Mouse (Mus musculus) kidney, embryonic 14.5 days (tissue): ENCODE results near the gene Rad51b. TPM values are rescaled to one million over a fixed set of nuclear protein-coding genes. Genes with fewer than 3 reads are reported as not detected.
A peak's percentile ranks its signal among the peaks of the same experiment; 100 is the strongest.

Experiments
- ATAC-seq: fragments of 200-750 bp; cut with Nextera tagmentation; 2 replicates; pipeline ENCODE4 v1.8.0; 2017; ENCODE audit warnings: moderate number of reproducible peaks, mild to moderate bottlenecking, moderate TSS enrichment, moderate library complexity; ENCODE audit not compliant: low FRiP score, low TSS enrichment
- H3K27ac ChIP-seq: fragments of 300-500 bp; sonication (generic); 2 replicates; pipeline ENCODE4 v1.5.1; 2014; ENCODE audit warnings: low read depth, mild to moderate bottlenecking, low read length, moderate library complexity, mixed read lengths
- H3K27me3 ChIP-seq: fragments of 300-500 bp; sonication (generic); 2 replicates; pipeline ENCODE4 v1.6.1; 2014; ENCODE audit warnings: mild to moderate bottlenecking, low read length; ENCODE audit not compliant: control insufficient read depth, insufficient read depth
- H3K36me3 ChIP-seq: fragments of 300-500 bp; sonication (generic); 2 replicates; pipeline ENCODE4 v1.6.1; 2014; ENCODE audit warnings: low read length, mixed read lengths; ENCODE audit not compliant: control insufficient read depth, insufficient read depth
- H3K4me1 ChIP-seq: fragments of 300-500 bp; sonication (generic); 2 replicates; pipeline ENCODE4 v1.6.1; 2014; ENCODE audit warnings: low read length, mixed read lengths; ENCODE audit not compliant: control insufficient read depth, insufficient read depth
- H3K4me2 ChIP-seq: fragments of 300-500 bp; sonication (generic); replicated peaks from 2 replicates; pipeline ENCODE4 v1.6.1; 2014; ENCODE audit warnings: low read depth, mild to moderate bottlenecking, low read length
- H3K4me3 ChIP-seq: fragments of 300-500 bp; sonication (generic); 2 replicates; pipeline ENCODE4 v1.5.1; 2014; ENCODE audit warnings: mild to moderate bottlenecking, low read length
- H3K9ac ChIP-seq: fragments of 300-500 bp; sonication (generic); 2 replicates; pipeline ENCODE4 v1.6.1; 2014; ENCODE audit warnings: low read depth, mild to moderate bottlenecking, low read length, moderate library complexity
- H3K9me3 ChIP-seq: fragments of 300-500 bp; sonication (generic); 2 replicates; pipeline ENCODE4 v1.6.1; 2016; ENCODE audit warnings: low read length; ENCODE audit not compliant: control insufficient read depth
- WGBS: fragments of 180-500 bp; shearing (Covaris S2); extraction: QIAGEN DNeasy Blood & Tissue Kit; methylation state at CpG from one replicate; pipeline ENCODE4 v1.1.7; 2014; 5-methylcytosine and 5-hydroxymethylcytosine counted together
- polyA plus RNA-seq: library from polyadenylated mRNA; unstranded; fragments of >200 nt; fragmentation: Nextera tagmentation; extraction: Ambion mirVana; gene quantifications from 2 replicates; pipeline ENCODE4 v1.2.1, GENCODE M21; 2014

Rad51b gene
- polyA plus RNA-seq, 1 experiment from 2014 or later: 7.2 TPM

GRCm38 (mm10) chr12:79613846-79614582, 316.9 kb downstream of the Rad51b start:
- ATAC-seq: no peak
- peaks cover 24% of the 10 kb centered on the region for H3K4me1 ChIP-seq

DNA sequence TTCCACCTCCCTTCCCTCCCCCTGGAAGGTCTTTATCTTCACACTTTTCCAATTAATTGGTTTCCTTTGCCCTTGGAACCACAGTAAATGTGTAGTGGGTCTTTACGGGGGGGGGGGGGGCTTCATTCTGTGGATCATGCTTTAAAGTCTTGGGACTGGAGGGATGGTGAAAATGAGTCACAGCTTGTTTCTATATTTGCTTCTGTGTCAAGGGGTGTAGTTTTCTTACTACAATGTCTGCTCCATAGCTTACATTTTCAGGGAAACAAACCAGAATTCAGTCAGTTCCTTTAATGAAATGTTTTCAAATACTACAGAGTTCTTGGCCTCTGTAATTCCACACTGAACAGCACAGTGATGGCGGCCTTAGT, 317.5 kb downstream of the Rad51b start:
- no peaks in the 10 kb centered on the region for H3K9me3 ChIP-seq
- H3K9ac ChIP-seq: no peak overlapping the region
- no peaks in the 10 kb centered on the region for H3K36me3 ChIP-seq
- H3K27me3 ChIP-seq: no peaks in the 10 kb centered on the region
- WGBS: 65% methylated on average over 2 of the region's 2 CpGs
- peaks cover 24% of the 10 kb centered on the region for H3K4me1 ChIP-seq
- H3K4me3 ChIP-seq: no peak overlapping the region
- H3K4me2 ChIP-seq: no peak overlapping the region
- ATAC-seq: no peak
- H3K27ac ChIP-seq: peak overlapping the region; percentile 25; the same call in 1 of the 2 replicates

More at GRCm38 (mm10) chr12:79613846-79614582, 316.9 kb downstream of the Rad51b start:
- H3K4me3 ChIP-seq: no peak overlapping the region
- H3K27me3 ChIP-seq: no peaks in the 10 kb centered on the region
- no peaks in the 10 kb centered on the region for H3K36me3 ChIP-seq
- peak overlapping the region; percentile 69; the same call in 1 of the 2 replicates for H3K27ac ChIP-seq
- WGBS: 66% methylated on average over 9 of the region's 9 CpGs
- no peaks in the 10 kb centered on the region for H3K9me3 ChIP-seq
- H3K9ac ChIP-seq: no peak overlapping the region
- no peak overlapping the region for H3K4me2 ChIP-seq

- Histone ChIP-seq H3K9ac (no peak overlapping the region), H3K4me2 (no peak overlapping the region), H3K27ac (peak overlapping the region; percentile 52), H3K4me3 (no peak overlapping the region), H3K27me3 (no peaks in the 10 kb centered on the region), H3K36me3 (no peaks in the 10 kb centered on the region), H3K4me1 (peaks cover 19% of the 10 kb centered on the region), H3K9me3 (no peaks in the 10 kb centered on the region)
- no peak for ATAC-seq
- 49% methylated on average over 5 of the region's 5 CpGs for WGBS
Measured at GRCm38 (mm10) chr12:79615717-79616316, 318.7 kb downstream of the Rad51b start.

DNA sequence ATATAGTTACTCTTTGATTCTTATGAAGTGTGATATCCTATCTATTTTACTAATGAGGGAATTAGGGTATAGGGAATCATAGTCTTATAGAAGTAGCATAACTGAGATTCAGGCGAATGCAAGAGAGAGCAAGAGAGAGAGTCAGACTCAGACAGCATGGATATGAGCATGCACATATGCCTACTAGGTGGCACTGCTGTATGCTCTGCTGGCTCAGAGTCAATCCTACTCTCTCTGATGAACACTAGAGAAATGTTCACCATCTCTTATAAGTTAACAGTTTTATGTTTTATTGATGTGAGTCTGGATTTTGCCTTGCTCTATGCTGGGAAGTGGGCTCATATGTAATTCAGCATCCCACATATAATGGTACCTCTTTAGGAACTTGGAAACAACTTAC, 321.9 kb downstream of the Rad51b start:
- Histone ChIP-seq H3K36me3 (no peaks in the 10 kb centered on the region), H3K27ac (no peak overlapping the region), H3K9ac (no peak overlapping the region), H3K4me1 (peaks cover 13% of the 10 kb centered on the region), H3K9me3 (no peaks in the 10 kb centered on the region), H3K4me2 (no peak overlapping the region), H3K27me3 (no peaks in the 10 kb centered on the region), H3K4me3 (no peak overlapping the region)
- ATAC-seq: no peak
- WGBS: 94% methylated on average over 1 of the region's 1 CpGs

GRCm38 (mm10) chr12:79620693-79621092, 323.6 kb downstream of the Rad51b start:
- no peak for ATAC-seq
- H3K4me2 ChIP-seq: no peak overlapping the region
- 58% methylated on average over 5 of the region's 5 CpGs for WGBS
- no peak overlapping the region for H3K4me3 ChIP-seq
- H3K27ac ChIP-seq: no peak overlapping the region
- H3K27me3 ChIP-seq: no peaks in the 10 kb centered on the region
- H3K9ac ChIP-seq: no peak overlapping the region
- H3K36me3 ChIP-seq: no peaks in the 10 kb centered on the region
- no peaks in the 10 kb centered on the region for H3K9me3 ChIP-seq
- peaks cover 8% of the 10 kb centered on the region for H3K4me1 ChIP-seq

- Histone ChIP-seq H3K36me3 (no peaks in the 10 kb centered on the region), H3K4me3 (no peak overlapping the region), H3K27ac (no peak overlapping the region), H3K27me3 (no peaks in the 10 kb centered on the region), H3K9ac (no peak overlapping the region), H3K9me3 (no peaks in the 10 kb centered on the region), H3K4me2 (no peak overlapping the region), H3K4me1 (peaks cover 5% of the 10 kb centered on the region)
- WGBS: 86% methylated on average over 1 of the region's 1 CpGs
- no peak for ATAC-seq
Measured at GRCm38 (mm10) chr12:79623308-79623707, 326.2 kb downstream of the Rad51b start.

DNA sequence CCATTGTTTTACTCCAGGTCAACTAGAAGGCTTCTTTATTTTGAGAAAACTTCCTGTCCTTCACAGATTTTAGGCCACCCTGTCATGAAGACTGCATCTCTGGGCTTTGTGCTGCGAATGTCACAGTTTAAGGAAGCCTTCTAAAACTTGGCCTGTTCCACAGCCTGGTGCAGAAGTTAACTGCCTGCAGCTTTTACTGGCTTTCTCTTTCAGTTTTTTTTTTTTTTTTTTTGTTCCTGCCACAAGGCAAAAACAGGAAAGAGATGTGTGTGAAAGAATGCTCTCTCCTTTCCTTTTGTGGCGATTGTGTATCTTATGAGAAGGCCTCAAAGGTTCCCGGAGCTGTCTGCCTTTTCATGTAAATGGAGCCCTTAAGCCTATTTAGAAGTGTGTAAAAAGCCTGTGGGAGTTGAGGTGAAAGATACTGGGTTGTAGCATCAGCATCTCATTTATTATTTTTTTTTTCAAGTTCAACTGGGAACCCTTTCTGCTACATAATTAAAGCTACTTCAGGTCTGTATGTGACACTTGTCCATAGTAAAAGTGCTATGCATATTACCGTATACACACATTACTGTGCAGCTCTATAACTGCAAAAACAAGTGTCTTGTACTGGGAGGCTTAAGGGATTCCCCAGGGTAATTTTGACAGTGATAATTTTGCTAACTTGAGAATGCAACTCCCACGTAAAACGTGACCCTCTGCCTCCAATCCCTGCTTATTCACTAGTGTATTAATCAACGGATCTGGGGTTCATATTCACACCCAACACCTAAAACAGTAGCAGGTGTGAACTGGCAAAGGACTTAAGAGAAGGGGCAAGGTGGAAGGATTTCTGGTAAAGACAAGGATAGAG, 328.8 kb downstream of the Rad51b start:
- Histone ChIP-seq H3K9me3 (no peaks in the 10 kb centered on the region), H3K27ac (peak overlapping the region; percentile 52; the same call in 1 of the 2 replicates), H3K9ac (no peak overlapping the region; the same call in 1 of the 2 replicates), H3K4me1 (peaks cover 5% of the 10 kb centered on the region), H3K4me2 (no peak overlapping the region), H3K27me3 (no peaks in the 10 kb centered on the region), H3K4me3 (no peak overlapping the region), H3K36me3 (no peaks in the 10 kb centered on the region)
- ATAC-seq: no peak
- WGBS: 39% methylated on average over 7 of the region's 7 CpGs

DNA sequence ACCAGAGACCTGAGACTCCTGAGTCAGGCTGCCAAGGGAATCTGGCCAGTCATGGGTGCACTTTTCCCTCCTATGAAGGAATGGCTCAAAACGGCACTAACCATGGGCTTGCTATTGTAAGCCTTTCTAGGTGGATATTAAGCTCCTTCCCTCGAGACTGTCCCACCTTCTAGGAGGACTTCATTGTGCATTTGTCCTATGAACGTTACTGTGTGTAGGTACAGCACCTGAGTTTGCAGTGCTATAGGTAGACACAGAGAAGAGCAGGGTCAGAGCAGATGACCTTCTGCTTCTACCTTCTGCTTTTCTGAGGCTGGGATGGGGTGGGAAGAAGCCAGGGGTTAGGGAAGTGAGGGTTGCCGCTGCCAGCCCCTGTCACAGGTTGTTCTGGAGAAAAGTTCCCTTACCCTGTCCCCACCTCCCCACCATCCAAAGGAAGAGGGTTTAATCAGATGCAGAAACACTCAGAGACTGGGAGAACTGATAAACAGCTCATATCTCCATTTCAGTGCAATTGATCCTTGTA, 329.5 kb downstream of the Rad51b start:
- no peaks in the 10 kb centered on the region for H3K9me3 ChIP-seq
- H3K4me3 ChIP-seq: no peak overlapping the region
- no peak overlapping the region for H3K4me2 ChIP-seq
- no peaks in the 10 kb centered on the region for H3K27me3 ChIP-seq
- ATAC-seq: no peak
- H3K36me3 ChIP-seq: no peaks in the 10 kb centered on the region
- WGBS: 70% methylated on average over 4 of the region's 4 CpGs
- peak overlapping the region; percentile 52; the same call in 1 of the 2 replicates for H3K27ac ChIP-seq
- H3K4me1 ChIP-seq: peaks cover 5% of the 10 kb centered on the region
- no peak overlapping the region for H3K9ac ChIP-seq
